Mouse (Mus musculus): Measurements from ENCODE around the gene Cenpl. TPM values are rescaled to one million over a fixed set of nuclear protein-coding genes. Genes with fewer than 3 reads are reported as not detected.

Cenpl gene
- total RNA-seq, 2 experiments from 2014 or later: 0.34 to 0.66 TPM

DNA sequence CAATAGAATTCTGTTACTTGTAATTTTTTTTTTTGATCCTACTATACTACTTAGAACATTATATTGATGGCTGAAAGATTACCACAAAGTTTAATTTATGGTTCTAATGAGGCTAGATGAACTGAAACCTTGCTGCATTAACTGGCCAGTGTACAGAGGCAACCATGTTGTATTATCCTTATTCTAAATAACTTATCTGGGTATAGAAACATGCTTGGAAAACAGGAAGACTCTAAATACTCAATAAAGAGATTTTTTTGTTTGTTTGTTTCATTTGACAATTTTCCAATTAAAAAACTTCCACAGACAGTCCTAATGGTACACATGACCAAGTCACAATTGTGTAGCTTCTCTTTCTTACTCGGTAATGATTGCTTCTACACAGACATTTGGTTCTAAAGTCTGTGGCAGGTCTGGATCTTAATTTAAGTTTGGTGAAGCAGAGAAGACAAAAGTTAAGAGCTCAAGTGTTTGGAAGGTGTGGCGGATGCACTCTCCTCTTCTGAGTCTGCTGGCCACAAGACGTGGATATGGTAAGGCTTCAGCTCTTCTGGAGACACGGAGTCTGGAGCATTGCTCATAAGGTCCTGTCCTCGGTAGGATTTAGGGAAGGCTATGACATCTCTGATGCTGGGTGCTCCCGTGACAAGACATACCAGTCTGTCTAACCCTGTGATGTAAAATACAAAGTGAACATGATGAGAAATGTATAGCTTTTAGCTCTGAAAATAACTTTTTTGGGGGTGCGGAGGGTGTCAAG, 29.1 kb upstream of the Cenpl start:
- DNase-seq (ENCODE audit: low spot score): no peak

DNA sequence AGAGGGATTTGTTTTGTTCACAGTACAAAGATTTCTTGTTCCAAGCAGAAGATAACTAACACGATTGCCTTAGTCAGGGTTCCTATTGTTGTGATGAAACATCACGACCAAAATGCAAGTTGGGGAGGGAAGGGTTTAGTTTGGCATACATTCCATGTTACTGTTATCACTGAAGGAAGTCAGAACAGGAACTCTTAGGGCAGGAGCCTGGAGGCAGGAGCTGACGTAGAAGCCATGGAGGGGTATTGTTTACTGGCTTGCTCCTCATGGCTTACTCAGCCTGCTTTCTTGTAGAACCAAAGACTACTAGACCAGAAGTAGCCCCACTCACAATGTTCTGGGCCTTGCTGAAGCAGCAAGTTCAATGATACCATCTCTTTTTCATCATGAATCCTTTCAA, 23.5 kb upstream of the Cenpl start:
- no peak for DNase-seq (ENCODE audit: low spot score)

DNA sequence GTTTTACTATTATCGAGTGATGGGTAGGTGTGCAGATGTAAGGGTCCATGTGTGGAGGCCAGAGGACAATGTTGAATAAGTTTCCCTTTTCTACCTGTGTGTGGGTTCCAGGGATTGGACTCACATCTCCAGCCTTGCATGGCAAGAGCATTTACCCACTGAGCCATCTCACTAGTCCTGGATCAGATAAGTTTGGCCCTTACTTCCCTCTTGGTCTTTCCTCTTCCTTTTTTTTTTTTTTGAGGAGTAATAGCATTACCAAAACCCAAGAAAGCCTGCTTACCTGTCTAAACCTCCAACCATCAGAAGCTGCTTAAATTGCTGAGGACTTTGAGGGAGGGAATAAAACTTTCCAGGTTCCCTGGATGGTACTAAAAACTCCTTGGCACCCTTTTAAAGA, 13.3 kb upstream of the Cenpl start:
- no peak for DNase-seq (ENCODE audit: low spot score)

DNA sequence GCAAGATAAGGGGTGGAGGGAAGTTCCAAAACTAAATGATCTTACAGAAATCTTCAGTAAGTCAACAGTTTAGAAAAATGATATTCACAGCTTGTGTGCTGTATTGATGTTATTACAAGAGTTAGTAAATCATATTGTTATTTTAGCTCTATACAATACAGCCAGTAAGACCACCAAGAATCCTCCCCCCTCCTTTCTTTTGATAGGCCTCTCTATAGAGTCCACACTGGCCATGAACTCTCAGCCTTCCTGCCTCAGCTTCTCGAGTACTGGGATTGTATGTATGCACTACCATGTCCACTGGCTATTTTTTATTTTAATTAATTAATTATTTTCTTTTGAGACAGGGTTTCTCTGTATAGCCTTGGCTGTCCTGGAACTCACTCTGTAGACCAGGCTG, 7.2 kb upstream of the Cenpl start:
- DNase-seq (ENCODE audit: low spot score): no peak

DNA sequence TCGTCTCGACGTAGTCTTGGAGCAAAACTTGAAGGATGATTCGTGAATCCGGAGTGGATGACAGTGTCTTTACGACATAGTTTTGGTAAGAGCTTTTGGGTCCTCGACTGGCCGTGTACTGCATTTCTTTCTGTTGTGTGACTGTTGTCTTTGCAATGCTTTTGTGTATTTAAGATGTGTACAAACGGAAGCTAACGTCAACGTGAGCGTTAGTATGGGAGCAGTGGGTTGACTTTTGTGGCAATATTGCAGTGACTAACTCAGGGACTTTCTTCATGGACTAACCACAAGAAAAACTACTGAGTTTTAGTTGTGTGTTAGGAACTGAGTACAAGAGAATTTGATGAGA, 733 bp downstream of the Cenpl start:
- DNase-seq (ENCODE audit: low spot score): no peak

DNA sequence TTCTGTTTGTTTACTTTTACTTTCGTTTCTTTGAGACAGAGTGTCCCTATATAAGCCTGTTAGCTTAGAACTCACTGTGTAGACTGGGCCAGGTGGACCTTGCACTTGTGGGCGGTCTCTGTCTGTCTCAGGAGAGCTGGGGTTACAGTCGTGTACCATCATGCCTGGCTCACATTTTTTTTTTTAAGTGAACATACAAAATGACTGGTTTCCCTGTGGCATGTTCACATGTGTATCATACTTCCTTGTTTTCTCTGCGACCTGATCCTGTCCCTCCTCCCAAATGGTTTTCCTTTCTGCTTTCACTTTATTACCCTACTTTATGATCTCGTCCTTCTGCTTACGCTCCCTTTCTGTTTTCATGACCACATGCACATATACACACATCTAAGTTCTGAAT, 5.7 kb downstream of the Cenpl start:
- no peak for DNase-seq (ENCODE audit: low spot score)

DNA sequence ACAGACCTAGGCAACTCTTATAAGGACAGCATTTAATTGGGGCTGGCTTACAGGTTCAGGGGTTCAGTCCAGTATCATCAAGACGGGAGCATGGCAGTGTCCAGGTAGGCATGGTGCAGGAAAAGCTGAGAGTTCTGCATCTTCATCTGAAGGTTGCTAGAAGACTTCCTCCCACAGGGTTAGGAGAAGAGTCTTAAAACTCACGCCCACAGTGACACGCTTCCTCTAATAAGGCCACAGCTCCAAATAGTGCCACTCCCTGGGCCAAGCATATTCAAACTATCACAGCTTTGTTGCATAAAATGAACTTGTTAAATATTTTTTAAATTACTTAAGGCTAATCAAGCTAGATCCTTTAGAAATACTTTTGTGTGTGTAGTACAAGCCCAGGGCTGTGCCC, 6.7 kb downstream of the Cenpl start:
- DNase-seq (ENCODE audit: low spot score): no peak

DNA sequence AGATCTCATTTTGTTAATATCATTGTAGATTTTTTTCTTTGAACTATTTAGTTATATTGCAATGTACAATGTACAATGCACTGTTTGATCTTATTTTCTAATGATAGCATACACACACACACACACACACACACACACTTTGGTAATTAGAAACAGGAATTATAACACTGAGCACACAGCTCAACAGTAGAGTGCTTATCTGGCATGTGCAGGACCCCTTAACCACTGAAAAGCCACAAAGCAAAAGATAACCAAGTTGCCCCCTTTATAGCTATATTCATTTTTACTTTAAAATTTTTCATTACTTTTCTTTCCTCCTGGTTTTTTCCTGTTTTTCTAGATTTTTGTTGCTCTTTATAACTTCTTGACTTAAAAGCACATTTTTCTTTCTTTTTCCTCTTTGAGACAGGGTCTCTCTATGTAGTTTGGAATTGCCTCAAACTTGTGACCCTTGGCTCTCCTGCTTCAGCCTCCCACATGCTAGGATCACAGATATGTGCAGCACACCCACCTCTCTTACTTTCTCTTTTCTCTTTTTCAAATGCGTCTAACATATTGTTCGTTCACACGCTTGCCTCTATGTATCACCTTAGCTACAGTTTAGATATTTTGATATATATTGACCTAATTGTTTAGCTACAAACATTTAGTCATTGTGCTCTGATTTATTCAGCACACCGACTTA, 29.4 kb downstream of the Cenpl start:
- no peak for DNase-seq (ENCODE audit: low spot score)

DNA sequence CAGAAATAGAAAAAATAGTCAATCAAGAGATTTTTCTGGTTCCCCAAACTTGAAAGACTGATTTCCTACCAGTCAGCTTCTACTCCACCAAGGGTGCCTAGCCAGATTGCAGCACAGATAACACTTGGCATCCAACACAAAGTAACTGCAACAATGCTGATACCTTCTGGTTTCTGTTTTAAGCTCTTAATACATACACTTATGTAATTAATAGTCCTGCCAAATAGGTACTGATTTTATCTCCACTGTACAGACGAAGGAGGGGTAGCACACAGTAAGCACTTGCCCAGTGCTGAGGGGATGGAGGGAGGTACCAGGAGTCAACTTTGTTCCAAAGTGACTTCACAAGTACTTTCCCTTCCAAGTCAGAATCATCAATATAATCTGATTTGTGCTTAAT, 33.3 kb downstream of the Cenpl start:
- no peak for DNase-seq (ENCODE audit: low spot score)

DNA sequence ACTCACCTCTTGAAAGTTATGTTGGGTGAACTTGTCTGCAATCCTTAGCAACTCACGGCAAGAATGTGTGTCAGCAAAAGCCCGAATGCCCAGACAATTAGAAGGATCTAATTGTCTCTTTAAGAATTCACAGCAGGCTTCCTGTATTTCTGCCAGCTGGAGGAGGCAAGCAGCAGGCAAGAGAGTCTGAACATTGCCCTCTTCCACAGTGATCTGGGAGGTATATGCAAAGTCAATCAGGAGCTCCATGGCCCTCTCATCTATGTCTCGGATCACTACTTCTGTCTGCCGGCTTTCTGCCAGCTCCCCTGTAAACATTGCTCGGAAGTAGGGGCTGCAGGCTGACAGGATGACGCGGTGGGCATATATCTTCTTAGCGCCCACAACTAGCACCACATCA, 38.7 kb downstream of the Cenpl start:
- no peak for DNase-seq (ENCODE audit: low spot score)

DNA sequence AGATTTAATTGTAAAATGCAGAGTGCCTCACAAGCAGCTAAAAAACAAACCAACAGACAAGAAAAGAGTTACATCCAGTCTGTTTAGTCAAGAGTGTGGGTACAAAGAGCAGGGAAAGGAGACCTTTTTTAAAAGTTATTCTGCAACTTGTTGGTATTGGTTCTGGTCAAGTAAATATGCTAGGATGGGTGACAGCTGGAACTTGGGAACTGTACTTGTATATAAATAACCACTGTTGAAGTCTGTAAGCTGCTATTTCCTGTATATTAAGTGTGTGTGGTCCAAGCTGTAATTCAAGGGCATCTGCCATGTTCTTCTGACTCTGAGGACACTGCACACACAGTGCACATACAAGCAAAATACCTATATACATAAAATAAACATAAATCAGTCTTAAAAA, 44.1 kb downstream of the Cenpl start:
- DNase-seq (ENCODE audit: low spot score): no peak

DNA sequence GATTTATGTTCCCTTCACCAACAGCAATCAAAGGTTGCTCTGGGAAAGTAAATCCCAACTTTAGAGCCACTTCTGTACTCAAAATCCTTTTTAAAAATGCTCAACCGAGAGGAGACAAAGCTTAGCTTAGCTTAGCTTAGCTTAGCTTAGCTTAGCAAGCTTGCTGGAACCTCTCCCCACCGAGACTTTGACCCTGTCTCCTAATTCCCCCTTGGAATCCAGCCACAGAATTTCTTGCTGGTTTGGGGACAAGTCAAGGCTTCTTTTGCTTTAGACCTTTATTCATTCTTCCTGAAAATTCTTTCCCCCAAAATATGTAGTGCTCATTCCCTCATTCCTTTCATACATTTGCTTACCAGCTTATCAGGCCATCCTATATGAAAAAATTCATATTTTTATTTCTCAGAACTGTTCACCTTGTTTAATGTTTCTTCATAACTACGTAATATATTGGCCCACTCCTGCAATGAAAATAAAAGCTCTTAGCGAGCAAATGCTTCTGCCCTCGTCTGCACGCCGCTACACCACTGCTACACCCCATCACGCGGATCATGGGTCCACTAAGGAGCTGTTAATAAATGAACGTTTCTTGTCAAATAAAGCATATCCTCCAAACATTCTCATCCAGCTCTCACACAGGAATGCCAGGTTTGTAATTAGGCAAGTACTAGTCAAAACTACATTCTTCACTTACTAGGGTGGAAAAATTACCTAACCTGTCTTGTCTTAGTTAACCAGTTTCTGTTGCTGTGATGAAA, 52.3 kb downstream of the Cenpl start:
- DNase-seq (ENCODE audit: low spot score): no peak

DNA sequence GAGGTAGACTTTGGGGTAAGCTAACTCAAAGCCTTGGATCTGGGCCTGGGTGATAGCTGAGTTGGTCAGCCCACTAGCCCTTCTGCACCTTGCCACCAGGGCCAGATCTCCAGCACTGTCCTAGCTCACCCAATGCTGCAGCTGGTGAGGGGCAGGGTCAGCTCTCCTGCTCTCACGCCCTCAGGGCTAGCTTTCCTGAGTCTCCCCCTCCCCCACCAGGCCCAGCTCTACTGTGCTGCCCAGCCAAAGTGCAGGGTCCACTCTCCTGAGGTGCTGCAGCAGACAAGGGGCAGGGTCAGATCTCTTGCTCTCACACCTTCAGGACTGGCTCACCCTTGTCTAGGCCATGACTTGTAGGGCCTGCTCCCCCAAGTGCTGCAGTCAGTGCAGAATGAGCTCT, 55.9 kb downstream of the Cenpl start:
- DNase-seq (ENCODE audit: low spot score): no peak

DNA sequence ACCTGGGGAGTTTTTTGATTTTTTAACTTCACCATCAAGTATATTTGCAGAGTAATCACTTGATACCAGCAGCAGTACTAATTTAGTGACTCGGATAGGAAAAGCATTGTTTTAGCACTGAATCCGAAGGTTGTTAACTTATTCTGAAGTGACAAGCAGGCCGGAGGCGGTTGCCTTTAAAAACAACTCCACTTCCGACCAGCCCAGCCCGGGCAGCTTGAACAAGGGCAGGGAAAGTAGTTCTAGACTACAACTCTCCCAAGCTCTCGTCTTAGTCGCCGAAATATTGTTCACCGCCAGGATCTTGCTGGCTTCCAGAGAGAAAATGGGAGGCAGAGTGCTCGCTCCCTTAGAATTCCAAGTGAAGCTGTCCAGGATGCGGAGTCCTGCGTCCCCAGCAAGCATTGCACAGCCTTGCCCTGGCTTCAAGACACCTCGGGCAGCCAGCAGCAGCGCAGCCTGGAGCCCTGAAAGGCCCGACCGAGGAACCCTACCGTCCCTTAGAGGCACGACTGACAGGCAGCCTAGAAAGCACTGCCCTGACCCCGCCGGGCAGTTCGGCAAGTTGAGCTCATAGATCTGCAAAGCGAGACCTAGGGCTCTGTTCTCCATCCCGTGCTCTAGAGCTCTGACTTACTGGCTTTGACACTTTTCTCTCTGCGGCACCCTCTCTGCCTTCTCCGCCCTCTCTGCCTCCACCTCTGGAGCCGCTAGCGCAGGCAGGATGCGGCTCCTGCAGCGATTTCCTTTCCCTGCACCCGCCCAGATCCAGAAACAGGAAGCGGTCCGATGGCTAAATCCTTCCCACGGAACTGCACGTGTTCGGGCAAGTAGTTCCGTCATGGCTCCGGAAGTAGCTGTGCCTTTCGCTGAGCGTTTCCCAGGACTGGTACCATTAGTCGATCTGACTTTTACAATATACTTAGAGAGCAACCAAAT, 60.5 kb downstream of the Cenpl start, which contains the start of gene Klhl20:
Gene Klhl20, minus strand, starts transcription at position 786 of the 939 bp plus-strand sequence.
- DNase-seq (ENCODE audit: low spot score): peak; percentile 95

Other genes with a start within 250 kb of the Cenpl start
- 10 to 100 TPM; 34.3 to 34.8 TPM for gene Rc3h1, start 164.3 kb upstream of the Cenpl start, total RNA-seq (2021)
- 1 to 10 TPM in 1 of 2 experiments, under 1 TPM in 1; 0.09 to 1.4 TPM for gene Serpinc1, start 92.1 kb upstream of the Cenpl start, total RNA-seq (2021)
- gene Zbtb37, start 35.9 kb upstream of the Cenpl start, total RNA-seq (2021): 1 to 10 TPM; 7.3 to 7.6 TPM
- 10 to 100 TPM; 12.3 to 14.5 TPM for gene Dars2, start 55 bp upstream of the Cenpl start, total RNA-seq (2021)
- gene Klhl20, start 60.8 kb downstream of the Cenpl start, total RNA-seq (2021): 1 to 10 TPM; 7.9 to 9.0 TPM
- gene Ankrd45, start 72.0 kb downstream of the Cenpl start, total RNA-seq (2021): not detected
- not detected for gene Tex50, start 88.6 kb downstream of the Cenpl start, total RNA-seq (2021)
- 100 to 1,000 TPM; 128 to 131 TPM for gene Prdx6, start 180.5 kb downstream of the Cenpl start, total RNA-seq (2021)

Data from gastrocnemius, adult 18-20 months (tissue).